Mouse (Mus musculus) small intestine, adult 2 months (tissue): ENCODE measurements around the gene Xbp1.

ENCODE experiments used
- CTCF ChIP-seq: fragments of 200-500 bp; IDR thresholded peaks from 2 replicates; pipeline ENCODE4 v1.5.1; 2012; ENCODE audit warnings: low read depth, mild to moderate bottlenecking, control low read depth, inconsistent platforms, low read length, moderate library complexity, mixed read lengths; ENCODE audit not compliant: insufficient replicate concordance, insufficient read length; ENCODE audit errors: extremely low read depth
- POLR2A ChIP-seq: fragments of 200-500 bp; IDR thresholded peaks from 2 replicates; pipeline ENCODE4 v1.6.1; 2012; ENCODE audit warnings: low read depth, mild to moderate bottlenecking, control low read depth, inconsistent platforms, low read length, moderate library complexity

GRCm38 (mm10) chr11:5527865-5528523 lies 7.5 kb downstream of the Xbp1 start:
- TF ChIP-seq CTCF: no peak
- TF ChIP-seq POLR2A: no peak
